Mouse (Mus musculus) CD4-positive, CD25-positive, alpha-beta regulatory T cell (primary cell): ENCODE measurements around the gene Brd1. TPM values are rescaled to one million over a fixed set of nuclear protein-coding genes. Genes with fewer than 3 reads are reported as not detected.

Experiments used
- polyA plus RNA-seq: library from polyadenylated mRNA; unstranded; fragments of 100-300 nt; shearing (Covaris generic); gene quantifications from one replicate; pipeline ENCODE4 v1.2.1, GENCODE M21; 2017

Gene Brd1
- polyA plus RNA-seq = 54.7 TPM

DNA sequence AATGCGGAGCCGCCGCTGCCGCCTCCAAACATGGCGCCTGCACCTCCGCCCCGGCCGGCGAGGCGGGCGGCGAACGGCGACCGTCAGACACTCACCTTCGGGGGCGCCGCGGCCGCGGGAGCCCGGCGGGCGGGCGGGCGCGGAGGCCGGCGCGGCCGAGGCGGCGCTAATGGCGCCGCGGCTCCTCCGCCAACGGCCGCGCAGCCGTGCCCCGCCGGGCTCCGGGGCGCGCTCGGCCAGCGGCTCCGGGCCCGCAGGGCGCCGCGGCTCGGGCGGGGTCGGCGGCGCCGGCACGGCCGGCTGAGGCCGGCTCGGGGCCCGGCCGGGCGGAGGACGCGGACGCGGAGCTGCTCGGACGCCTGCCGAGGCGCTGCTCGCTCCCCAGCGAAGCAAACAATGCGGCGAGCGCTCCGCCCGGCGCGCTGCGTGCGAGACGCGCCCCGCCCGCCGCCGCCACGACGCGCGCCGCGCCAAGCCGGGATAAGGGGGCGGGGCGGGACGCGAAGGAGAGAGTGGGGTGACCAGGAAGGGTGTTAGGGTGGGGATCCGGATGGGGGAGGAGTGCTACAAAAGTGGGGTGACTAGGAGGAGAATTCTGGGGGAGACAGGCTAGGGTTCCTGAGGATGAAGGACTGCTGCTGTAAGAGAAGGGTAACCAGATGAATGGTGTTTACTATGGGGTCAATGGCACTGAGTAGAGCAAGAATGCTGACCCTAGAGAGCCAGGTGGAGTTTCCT, at the start of gene Brd1:
TSS of gene Brd1 (minus strand) at position 400 of the 738 bp plus-strand sequence.

DNA sequence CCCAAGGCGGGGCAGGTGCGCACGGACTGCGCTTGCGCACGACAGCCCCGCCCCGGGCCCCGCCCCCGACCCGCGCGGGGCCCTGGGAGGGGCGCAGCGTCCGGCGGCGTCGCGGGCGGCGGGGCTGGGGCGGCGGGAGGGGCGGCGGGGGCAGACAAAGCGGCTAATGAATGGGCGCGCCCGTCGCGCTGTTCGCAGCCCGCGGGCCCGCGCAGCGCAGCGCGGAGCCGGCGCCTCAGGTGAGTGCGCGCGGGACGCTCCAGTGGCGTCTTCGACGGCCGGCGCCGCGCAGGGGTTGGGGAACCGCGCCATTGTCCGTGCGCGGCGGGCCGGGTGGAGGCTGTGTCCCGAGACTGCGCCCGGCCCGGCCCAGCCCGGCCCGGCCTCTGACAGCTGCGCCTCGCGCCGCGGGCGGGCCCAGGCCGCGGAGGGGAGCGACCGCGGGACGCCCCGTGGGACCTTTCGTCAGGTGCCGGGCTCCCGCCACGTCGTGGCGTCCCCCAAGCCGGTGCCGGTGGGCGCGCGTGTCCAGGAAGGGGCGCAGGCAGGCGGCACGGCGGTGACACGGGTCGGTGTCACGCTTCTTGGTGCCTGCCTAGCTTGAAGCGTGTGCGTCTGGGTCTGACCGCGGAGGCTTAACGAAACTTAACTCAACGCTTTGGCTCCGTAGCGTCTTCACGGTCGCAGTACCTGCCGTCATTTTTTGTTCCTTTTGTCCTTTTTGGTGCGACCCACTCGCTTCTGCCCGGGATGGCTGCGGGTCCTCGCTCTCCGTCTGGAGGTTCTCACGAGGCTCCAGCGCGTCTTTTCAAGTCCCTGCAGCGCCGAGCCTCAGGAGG, 17.8 kb upstream of the Brd1 start, which contains the start of gene Zbed4:
TSS of gene Zbed4 (plus strand) at position 97 of the 839 bp plus-strand sequence.

Other genes with a start within 250 kb of the Brd1 start
- gene Zdhhc25, start 133.9 kb downstream of the Brd1 start, polyA plus RNA-seq = not detected
- 6.9 TPM for gene Zbed4, start 17.4 kb upstream of the Brd1 start, polyA plus RNA-seq
- gene Alg12, start 85.1 kb upstream of the Brd1 start, polyA plus RNA-seq = 16.7 TPM
- 41.4 TPM for gene Creld2, start 85.4 kb upstream of the Brd1 start, polyA plus RNA-seq
- gene Pim3, start 128.0 kb upstream of the Brd1 start, polyA plus RNA-seq = 38.0 TPM
- not detected for gene Ttll8, start 220.2 kb upstream of the Brd1 start, polyA plus RNA-seq
- not detected for gene Mlc1, start 244.8 kb upstream of the Brd1 start, polyA plus RNA-seq
- not detected for gene Mov10l1, start 248.7 kb upstream of the Brd1 start, polyA plus RNA-seq